Mouse (Mus musculus): ENCODE data around the gene Trmt13.
A peak's percentile ranks its signal among the peaks of the same experiment; 100 is the strongest.
"Not testable (repeated sequence)": the region's sequence is repeated elsewhere in the genome, so short reads cannot be mapped to it uniquely, and the experiment has no call there.

The Trmt13 gene

DNA sequence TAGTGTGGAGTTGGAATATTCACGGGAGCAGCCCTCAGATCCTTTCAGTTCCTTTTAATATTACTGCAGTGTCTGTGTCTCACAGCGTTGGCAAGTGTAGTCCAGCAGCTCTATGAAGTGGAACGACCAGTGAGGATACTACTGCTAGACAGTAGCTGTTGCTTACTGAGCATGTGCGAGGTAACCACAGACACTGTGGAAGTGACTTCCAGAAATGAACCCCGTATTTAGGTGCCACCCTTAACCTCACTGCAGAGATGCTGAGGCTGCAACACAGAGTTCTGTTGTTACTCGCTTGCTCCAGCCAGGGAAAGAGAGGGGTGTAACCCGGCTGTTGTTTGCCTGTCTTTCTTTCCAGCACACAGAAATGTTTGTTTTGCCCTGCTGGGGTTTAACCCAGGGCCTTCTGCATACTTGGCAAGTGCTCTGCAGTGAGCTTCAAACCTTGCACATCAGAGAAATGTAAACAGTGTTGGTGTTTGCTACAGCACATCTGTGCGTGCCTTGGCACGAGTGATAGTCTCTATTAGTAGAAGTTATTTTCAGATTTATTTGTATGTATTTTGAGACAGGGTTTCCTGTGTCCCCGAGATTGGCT is at the start of gene Trmt13:
Gene Trmt13 (minus strand): TSS at position 293 of the 598 bp plus-strand sequence.
- DNase-seq (ENCODE audit: low spot score) = no peak

DNA sequence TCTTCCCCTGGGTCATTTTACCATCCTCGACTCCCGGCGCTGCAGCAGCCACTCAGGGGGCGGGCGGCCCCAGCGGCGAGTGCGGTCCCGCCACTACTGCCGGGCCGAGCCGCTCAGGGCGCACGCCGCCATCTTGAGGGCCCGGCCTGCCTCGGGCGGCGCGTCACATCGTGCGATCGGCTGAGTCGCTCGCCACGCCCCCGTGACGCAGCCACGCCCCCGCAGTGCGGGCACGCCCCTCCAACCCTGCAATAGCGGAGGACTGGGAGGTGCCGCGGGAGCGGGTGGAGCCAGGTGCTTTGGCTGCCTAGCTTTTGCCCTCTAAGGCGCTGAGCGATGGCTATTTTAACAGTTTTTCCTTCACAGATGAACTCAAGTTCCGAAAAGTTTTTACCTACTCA is 48.1 kb upstream of the Trmt13 start, which contains the start of gene Mfsd14a:
Gene Mfsd14a (minus strand): TSS at position 215 of the 401 bp plus-strand sequence.
- DNase-seq (ENCODE audit: low spot score) = peak; percentile 100

DNA sequence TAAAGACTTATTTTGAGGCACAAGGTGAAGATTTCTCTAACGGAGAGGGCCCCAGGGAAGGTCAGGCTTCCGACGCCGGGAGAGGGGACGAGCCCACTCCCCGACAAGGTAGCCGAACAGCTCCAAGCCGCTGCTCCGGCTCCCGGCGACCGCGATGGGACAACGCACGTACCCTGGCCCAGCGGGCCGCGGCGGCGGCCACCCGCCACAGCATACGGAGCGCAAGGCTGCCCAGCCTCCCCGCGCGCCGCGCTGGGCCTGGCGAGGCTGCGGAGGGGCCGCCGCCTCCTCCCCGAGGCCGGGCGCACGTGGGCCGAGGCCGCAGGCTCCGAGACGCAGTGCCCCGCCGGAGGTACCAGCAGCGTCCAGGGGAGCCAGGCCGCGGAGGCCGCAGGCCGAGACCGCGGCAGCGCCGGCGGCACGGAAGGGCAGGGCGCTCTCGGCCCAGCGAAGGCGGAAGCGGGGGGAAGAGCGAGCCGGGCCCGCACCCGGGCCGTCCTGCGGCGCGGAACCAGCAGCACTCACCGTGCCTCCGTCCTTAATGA is 47.6 kb upstream of the Trmt13 start:
- no peak for DNase-seq (ENCODE audit: low spot score)

DNA sequence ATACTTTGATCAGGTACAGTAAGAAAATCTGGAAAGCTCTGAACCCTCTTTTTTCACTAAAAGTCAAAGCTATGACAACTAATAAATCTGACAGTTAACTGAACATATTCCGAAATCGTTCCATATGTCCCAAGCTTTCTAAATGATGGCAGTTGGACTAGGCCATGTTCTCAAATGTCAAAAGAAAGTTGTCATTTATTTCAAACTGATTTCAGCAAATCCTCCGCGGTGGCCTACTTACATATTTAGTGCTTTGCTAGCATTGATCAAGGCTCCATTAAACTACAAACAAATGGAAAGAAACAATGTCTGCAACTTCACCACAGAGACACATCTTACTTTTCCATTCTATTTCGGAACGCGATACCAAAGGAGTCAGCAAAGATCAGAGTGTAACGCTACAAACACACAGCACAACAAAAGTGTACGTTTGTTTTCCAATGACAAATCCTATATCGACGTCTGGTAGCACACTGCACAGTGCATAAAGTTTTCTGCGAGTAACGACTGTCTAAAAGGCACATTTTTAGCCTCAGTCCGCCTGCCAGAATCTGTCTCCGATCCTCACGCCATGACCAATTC is 47.0 kb upstream of the Trmt13 start:
- no peak for DNase-seq (ENCODE audit: low spot score)

DNA sequence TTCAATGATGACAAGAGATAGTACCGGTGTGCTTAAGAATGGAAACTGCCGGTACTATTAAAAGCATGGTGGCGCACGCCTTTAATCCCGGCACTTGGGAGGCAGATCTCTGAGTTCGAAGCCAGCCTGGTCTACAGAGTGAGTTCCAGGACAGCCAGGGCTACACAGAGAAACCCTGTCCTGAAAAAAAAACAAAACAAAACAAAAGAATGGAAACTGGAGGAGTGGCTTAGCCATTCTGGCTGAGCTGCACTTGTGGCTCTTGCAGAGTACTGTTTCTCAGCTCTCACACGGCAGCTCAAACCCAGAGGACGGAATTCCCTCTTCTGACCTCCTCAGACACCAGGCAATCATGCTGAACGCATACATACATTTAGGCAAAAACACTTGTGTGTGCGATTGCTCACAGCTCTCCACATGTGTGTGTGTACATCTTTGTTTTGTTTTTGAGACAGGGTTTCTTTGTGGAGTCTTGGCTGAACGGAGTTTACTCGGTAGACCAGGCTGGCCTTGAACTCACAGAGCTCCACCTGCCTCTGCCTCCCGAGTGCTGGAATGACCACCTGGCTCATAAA is 45.6 kb upstream of the Trmt13 start:
- DNase-seq (ENCODE audit: low spot score) = no peak

DNA sequence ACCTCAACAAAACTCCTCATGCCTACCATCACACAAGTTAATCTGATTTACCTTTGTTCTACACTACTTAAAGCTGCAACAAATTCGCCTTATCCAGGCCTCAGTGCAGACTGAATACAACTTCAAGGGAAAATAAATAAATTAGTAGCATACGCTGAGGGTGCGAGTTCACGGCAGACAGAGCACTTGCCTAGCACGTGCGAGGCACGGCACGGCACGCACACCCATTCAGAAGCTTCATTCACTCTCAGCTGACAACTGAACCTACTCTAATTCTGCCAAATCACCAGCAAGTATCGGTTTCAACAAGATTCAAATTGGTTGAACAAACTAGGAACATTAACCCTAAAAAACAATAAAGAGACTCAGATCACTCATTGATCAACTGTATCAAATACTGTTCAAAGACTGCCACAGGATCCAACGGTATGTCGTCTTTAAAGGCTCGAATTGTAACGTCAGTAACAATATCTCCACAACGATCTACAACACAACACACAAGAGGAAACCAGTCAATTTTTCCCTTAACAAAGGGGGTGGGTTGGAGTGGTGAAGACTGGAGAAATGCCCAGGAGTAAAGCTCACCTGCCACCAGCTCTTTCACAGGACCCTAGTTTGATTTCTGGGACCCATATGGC is 44.7 kb upstream of the Trmt13 start:
- DNase-seq (ENCODE audit: low spot score) = no peak

DNA sequence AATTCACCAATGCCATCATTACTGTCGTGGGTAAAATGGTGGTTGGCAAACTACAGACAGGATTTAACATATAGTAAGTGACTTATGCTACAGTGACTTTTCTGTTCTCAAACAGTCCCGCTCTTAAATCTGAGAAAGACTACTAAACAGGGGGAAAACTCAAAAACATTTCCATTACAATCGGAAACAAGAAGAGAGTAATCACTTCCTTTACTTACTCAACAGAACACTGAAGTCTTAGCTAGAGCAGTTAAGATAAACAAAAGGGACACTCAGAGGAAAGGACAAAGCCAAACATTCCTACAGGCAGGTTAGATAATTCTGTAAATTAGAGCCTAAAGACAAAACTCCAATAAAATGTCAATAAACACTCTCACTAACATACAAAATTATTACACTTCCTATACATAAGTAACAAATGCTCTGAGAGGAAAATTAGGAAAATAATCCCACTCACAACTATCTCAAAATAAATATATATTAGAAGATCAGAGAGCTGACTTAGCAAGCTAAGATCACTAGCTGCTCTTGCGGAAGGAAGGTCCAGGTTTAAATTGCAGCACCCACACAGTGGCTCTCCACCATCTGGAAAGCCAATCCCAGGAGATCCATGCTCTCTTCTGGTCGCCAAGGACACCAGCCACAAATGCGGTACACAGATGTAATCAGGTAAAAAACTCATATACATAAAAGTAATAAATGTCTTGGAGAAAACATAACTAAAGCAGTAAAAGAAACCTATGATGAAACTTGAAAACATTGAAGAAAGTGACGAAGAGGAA is 42.0 kb upstream of the Trmt13 start:
- no peak for DNase-seq (ENCODE audit: low spot score)

DNA sequence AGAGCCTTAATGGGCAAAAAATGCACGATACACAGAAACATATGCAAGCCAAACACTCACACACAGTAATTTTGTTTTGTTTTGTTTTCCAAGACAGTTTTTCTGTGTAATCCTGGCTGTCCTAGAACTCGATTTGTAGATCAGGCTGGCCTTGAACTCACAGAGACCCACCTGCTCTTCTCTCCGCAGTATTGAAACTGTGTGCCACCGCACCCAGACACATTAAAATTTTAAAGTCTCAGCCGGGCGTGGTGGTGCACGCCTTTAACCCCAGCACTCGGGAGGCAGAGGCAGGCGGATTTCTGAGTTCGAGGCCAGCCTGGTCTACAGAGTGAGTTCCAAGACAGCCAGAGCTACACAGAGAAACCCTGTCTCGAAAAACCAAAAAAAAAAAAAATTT is 39.7 kb upstream of the Trmt13 start:
- not testable (repeated sequence) for DNase-seq (ENCODE audit: low spot score)

DNA sequence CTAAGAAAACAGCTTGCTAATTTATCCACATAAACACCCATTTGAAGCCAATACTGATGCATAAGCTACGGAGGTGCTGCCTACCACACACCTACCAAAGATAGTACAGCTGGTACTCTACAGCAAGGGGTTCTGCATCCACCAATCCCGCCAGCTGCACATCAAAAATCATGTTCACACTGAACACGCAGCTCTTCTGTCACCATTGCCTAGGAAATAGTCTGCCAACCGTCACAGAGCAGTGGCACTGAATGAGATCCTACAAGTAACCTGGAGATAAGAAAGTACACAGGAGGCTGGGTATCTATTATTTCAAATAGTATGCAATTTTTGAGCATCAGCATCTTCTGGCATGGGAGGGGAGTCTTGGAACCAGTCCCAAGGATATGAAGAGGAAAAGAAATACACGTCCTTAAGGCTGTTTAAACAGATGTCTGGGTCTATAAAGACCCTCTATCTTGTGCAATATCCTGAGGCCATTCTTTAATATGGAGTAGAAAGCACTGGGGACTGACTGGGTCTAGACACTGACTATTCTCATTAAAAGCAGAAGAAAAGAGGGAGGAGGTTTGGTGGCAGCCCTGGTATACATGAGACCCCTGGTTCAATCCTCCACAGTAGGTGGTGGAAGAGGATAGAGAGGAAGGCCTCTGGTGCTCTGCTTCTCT is 39.0 kb upstream of the Trmt13 start:
- no peak for DNase-seq (ENCODE audit: low spot score)

DNA sequence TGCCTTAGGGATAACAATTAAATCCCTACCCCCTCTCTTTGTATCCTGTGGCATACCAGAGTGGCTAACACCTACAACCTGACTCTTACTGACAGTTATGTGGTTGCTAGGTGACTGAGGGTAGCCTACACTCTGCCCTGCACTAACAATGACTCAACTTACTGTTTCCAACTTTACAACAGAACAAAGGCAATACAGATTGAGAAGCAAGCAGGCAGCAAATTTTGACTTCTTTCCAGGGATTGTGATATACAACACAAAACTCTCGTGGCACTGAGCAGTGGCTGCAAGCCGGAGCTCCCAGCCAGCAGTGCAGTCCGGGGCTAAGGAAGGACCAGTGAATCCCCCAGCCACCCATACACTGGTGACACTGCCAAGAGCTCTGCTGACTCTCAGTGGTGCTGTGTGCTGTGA is 37.7 kb upstream of the Trmt13 start:
- no peak for DNase-seq (ENCODE audit: low spot score)

DNA sequence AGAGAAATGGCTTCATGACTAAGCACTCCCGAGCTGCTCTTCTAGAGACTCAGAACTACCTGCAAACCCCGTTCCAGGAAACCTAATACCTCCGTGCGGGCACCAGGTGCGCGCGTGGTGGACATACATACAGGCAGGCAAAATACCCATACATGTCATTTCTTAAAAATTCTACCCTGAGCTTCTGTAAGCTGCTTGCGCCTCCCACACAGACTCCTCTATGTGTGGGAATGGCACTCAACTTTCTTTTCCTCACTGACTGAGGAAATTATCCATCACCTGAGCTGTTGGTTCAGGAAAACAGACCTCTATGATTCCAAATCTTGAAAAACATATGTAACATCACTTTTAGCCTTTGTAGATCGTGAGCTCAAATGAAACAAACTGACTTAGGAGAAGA is 36.3 kb upstream of the Trmt13 start:
- no peak for DNase-seq (ENCODE audit: low spot score)

DNA sequence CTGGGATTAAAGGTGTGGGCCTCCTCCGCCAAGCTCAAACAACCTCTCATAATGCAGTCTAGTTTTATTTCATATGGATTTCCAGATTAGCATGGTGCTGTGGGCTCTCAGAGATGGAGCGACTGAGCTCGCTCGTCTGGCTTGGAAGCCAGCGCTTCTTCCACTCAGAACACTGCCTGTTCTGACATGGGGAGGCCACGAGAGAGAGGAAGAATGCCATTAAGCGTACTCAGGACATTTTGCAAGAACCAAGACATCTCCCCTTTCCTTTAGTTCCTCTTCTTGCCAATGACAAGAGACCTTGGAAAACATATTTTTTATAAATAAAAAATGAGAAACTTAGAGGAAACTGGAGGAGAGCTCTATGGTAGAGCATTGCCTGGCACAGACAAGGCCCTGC is 34.4 kb upstream of the Trmt13 start:
- no peak for DNase-seq (ENCODE audit: low spot score)

DNA sequence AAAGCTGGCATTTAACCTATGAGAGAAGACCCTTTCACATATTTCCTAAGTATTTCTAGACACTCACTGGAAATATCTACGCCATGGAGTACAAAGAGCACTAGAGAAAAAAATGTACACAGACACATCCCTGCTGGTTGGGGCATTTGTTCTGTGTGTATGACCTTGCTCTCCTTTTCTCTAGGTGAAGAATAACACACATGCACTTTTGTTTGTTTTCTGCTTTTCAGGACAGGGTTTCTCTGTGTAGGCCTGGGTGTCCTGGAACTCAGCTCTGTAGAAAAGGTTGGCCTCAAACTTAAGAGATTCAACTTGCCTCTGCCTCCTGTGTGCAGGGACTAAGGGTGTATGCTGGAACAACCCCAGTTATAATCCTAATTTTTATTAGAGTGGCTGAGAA is 32.0 kb upstream of the Trmt13 start:
- no peak for DNase-seq (ENCODE audit: low spot score)

DNA sequence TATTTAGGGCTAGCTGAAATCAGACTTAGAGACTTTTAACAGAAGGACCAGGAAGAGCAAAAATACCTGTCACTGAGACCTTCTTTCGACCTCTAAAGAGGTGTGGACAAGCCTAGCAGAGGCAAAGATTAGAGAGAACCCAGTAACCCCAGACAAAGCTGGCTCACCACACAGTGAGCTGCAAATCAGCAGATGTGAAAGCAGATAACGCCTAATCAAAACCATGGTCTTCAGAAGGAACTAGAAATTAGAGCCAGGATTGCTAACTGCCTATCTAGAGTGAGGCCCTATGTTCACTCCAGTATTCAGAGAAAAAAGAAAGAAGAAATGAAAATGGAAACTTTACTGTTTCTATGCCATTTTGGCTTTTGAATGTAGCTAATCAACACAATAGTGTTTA is 28.0 kb upstream of the Trmt13 start:
- no peak for DNase-seq (ENCODE audit: low spot score)

DNA sequence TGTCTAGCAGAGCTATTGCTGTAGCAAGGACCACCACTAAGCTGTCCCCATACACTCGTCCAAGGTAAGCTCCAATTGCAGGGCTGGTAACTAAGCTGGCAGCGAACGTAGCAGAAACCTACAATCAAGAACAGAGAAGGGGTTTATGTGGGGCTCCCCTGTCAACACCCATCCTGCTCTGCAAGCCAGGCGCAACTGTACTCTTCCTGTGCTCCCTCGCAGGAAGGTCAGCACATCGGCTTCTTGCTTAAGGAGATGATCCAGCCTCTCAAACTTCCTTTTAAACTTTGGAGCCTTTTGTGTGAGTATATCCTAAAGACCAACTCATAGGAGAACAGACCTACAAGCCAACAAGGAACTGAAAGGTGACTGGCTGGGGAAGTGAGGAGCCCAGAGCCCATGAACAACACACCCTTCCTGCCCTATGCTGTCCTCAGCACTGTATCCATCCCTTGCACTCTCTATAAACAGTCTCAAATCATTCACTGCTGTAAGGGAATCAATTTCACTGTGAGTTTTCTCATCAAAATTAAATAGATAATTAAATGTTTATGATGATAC is 27.5 kb upstream of the Trmt13 start:
- no peak for DNase-seq (ENCODE audit: low spot score)

DNA sequence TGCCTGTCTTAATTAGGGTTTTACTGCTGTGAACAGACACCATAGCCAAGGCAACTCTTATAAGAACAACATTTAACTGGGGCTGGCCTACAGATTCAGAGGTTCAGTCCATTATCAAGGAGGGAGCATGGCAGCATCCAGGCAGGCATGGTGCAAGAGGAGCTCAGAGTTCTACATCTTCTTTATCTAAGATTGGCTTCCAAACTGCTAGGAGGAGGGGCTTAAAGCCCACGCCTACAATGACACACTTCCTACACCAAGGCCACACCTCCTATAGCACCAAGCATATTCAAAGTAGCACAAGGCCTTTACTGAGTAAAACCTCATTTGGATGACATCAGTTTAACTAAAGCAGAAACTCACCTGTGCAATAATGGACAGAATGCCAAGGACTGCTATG is 25.6 kb upstream of the Trmt13 start:
- DNase-seq (ENCODE audit: low spot score) = no peak

DNA sequence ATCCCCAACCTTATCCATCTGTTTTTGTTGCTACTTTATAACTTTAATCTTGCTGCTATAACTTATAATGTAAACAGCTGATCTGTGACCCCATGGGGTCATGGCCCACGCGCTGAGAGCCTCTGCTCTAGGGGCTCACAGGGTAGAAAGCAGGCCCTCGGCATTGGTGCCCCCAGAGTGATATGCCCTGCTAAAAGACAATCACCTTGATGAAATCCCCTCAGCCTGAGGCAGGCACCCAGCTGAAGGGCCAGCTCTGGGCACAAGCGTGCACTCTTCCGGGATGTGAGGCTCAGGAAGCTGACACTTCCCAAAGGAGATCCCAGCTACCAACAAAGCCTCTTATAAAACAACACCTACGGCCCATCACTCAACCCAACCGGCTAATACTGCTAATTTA is 24.2 kb upstream of the Trmt13 start:
- no peak for DNase-seq (ENCODE audit: low spot score)

DNA sequence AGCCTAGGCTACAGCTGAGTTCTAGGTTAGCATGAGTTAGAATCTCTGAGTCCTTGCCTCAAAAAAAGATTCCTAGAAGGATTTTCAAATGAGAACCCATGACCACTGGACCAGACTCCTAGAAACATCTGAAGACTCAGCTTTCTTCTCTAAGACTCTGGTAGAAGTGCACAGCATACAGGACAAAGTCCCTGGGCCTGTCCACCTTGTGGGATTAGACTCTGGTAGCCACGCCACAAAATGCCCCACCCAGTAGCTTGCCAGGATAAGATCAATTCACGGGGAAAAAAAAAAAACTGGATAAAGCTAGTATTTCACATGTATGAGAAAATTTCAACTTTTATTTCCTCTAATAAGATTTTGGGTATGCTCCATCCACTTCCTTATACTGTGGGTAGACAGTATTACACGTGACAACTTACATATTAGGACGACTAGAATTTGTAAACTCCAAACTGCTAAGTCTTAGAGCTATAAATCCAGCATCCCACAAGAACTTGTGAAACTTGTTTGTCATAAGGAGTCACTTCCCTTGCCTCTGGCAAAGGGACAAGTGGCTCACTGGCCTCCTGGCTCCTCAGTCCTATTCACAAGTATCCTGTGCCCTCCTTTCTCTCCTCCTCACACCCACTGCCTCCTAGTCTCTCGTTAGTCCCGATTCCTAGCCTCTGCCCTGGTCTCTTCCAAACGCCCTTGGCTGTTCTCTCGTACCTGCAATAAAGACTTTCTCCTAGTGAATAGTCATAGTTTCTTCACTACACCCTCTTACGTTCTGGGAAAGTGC is 23.5 kb upstream of the Trmt13 start:
- no peak for DNase-seq (ENCODE audit: low spot score)

DNA sequence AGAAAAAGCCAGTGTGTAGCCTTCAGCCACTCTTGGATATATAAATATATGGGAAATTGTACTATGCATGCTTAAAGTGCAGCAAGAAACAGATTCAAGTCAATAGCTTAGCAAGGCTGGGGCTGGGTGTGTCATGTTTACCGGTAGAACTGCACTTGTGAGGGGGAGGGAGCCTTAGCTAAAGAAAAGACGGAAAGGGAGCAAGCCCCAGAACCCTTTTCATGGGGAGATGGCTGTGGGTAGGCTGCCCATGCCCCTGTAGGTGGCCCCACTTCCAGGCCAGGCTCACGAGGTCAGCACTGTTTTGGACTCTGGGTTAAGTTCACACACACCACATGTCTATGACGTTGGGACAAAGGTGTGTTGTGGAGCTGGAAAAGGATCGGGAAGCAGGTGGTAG is 21.4 kb upstream of the Trmt13 start:
- no peak for DNase-seq (ENCODE audit: low spot score)

DNA sequence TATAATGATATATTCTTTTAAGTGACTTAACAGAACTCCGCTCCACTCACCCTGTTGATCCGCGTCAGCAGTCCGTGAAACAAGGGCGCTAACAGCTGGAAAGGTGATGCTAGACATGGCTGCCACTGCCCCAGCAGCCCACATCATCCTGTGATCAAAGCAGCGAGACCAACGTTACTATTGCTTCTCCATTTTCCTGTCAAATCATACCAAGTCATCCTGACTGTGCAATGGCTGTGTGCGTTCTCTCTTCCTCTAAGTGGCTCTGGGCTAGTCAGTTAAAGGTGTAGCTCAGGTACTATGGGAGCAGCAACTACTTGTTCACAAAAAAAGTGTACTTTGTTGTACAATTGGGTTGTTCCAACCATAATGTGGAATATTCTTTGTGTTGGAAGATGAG is 20.5 kb upstream of the Trmt13 start:
- DNase-seq (ENCODE audit: low spot score) = no peak

DNA sequence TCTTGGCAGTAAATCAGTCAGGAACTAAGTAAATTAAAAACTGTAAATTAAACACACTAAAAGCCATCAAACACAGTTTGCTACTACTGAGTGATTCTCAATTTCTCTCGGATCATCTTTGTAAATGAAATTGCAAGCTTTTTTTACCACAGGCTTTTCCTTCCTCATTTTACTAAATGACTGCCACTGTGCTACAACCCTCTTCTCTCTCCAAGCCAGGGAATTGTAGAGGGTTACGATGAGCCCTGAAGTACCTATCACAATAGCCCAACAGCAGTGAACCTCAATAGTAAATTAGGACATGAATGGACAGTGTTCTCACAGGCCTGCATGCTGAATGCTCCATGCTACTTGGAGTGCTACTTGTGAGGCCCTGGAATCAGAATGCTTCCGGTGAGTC is 19.7 kb upstream of the Trmt13 start:
- DNase-seq (ENCODE audit: low spot score) = no peak
